Mouse (Mus musculus) lung, embryonic 16.5 days (tissue): ENCODE measurements around the gene Trappc5. TPM values are rescaled to one million over a fixed set of nuclear protein-coding genes. Genes with fewer than 3 reads are reported as not detected.

Source experiments
- ATAC-seq: fragments of 200-750 bp; cut with Nextera tagmentation; 2 replicates; pipeline ENCODE4 v1.8.0; 2017; ENCODE audit warnings: low read depth, mild to moderate bottlenecking, moderate library complexity
- H3K27ac ChIP-seq: fragments of 300-500 bp; sonication (generic); 2 replicates; pipeline ENCODE4 v1.5.1; 2014; ENCODE audit warnings: mild to moderate bottlenecking, control low read depth, low read length
- H3K27me3 ChIP-seq: fragments of 300-500 bp; sonication (generic); 2 replicates; pipeline ENCODE4 v1.6.1; 2014; ENCODE audit warnings: low read depth, low read length, mixed read lengths; ENCODE audit not compliant: control insufficient read depth, insufficient read depth
- H3K36me3 ChIP-seq: fragments of 300-500 bp; sonication (generic); 2 replicates; pipeline ENCODE4 v1.6.1; 2014; ENCODE audit warnings: low read length; ENCODE audit not compliant: control insufficient read depth, insufficient read depth
- H3K4me1 ChIP-seq: fragments of 300-500 bp; sonication (generic); replicated peaks from 2 replicates; pipeline ENCODE4 v1.6.1; 2014; ENCODE audit warnings: low read length, mixed read lengths; ENCODE audit not compliant: control insufficient read depth, insufficient read depth
- H3K4me2 ChIP-seq: fragments of 300-500 bp; sonication (generic); 2 replicates; pipeline ENCODE4 v1.6.1; 2014; ENCODE audit warnings: low read depth, low read length, control low read depth
- H3K4me3 ChIP-seq: fragments of 300-500 bp; sonication (generic); 2 replicates; pipeline ENCODE4 v1.5.1; 2014; ENCODE audit warnings: mild to moderate bottlenecking, low read length, control low read depth
- H3K9ac ChIP-seq: fragments of 300-500 bp; sonication (generic); 2 replicates; pipeline ENCODE4 v1.6.1; 2014; ENCODE audit warnings: low read length, control low read depth
- H3K9me3 ChIP-seq: fragments of 300-500 bp; sonication (generic); 2 replicates; pipeline ENCODE4 v1.6.1; 2016; ENCODE audit warnings: low read length; ENCODE audit not compliant: control insufficient read depth
- WGBS: fragments of 180-500 bp; shearing (Covaris S2); extraction: QIAGEN DNeasy Blood & Tissue Kit; methylation state at CpG from one replicate; pipeline ENCODE4 v1.1.7; 2014; 5-methylcytosine and 5-hydroxymethylcytosine counted together
- polyA plus RNA-seq: library from polyadenylated mRNA; unstranded; fragments of >200 nt; fragmentation: Nextera tagmentation; extraction: Ambion mirVana; gene quantifications from 2 replicates; pipeline ENCODE4 v1.2.1, GENCODE M21; 2015

Gene Trappc5
- polyA plus RNA-seq, result 36.4 and 38.2 TPM in 2 replicates

GRCm38 (mm10) chr8:3676131-3676992, at the start of gene Trappc5:
Gene Trappc5, plus strand, starts transcription at chr8:3676299.
- peaks cover 14% of the 10 kb centered on the region for H3K4me1 ChIP-seq
- peak within 1 kb of the TSS; percentile 98 for H3K9ac ChIP-seq
- H3K27me3 ChIP-seq, result no peaks in the 10 kb centered on the region
- ATAC-seq, result peak; percentile 90
- peak within 1 kb of the TSS; percentile 62 for H3K4me3 ChIP-seq
- H3K36me3 ChIP-seq, result peaks cover 26% of the 10 kb centered on the region
- H3K9me3 ChIP-seq, result no peaks in the 10 kb centered on the region; the same call in 1 of the 2 replicates
- peak within 1 kb of the TSS; percentile 76 for H3K4me2 ChIP-seq
- H3K27ac ChIP-seq, result peak within 1 kb of the TSS; percentile 95
- WGBS, result under 1% methylated on average over 61 of the region's 61 CpGs

- Histone ChIP-seq H3K4me1 (peaks cover 11% of the 10 kb centered on the region), H3K36me3 (no peaks in the 10 kb centered on the region), H3K4me3 (no peak overlapping the region), H3K27me3 (peaks cover 2% of the 10 kb centered on the region; the same call in 1 of the 2 replicates), H3K9ac (no peak overlapping the region), H3K9me3 (no peaks in the 10 kb centered on the region), H3K4me2 (no peak overlapping the region), H3K27ac (no peak overlapping the region)
- ATAC-seq, result no peak
- 47% methylated on average over 5 of the region's 5 CpGs for WGBS
Observed at GRCm38 (mm10) chr8:3626971-3627370, 49.1 kb upstream of the Trappc5 start.

- H3K36me3 ChIP-seq, result no peaks in the 10 kb centered on the region
- H3K4me1 ChIP-seq, result peaks cover 7% of the 10 kb centered on the region; the same call in 1 of the 2 replicates
- H3K27ac ChIP-seq, result no peak overlapping the region
- no peak overlapping the region for H3K4me3 ChIP-seq
- H3K9me3 ChIP-seq, result no peaks in the 10 kb centered on the region
- H3K27me3 ChIP-seq, result peaks cover 2% of the 10 kb centered on the region; the same call in 1 of the 2 replicates
- no peak overlapping the region for H3K4me2 ChIP-seq
- no peak for ATAC-seq
- no peak overlapping the region for H3K9ac ChIP-seq
- WGBS, result 22% methylated on average over 5 of the region's 5 CpGs
Observed at GRCm38 (mm10) chr8:3628014-3628413, 48.1 kb upstream of the Trappc5 start.

DNA sequence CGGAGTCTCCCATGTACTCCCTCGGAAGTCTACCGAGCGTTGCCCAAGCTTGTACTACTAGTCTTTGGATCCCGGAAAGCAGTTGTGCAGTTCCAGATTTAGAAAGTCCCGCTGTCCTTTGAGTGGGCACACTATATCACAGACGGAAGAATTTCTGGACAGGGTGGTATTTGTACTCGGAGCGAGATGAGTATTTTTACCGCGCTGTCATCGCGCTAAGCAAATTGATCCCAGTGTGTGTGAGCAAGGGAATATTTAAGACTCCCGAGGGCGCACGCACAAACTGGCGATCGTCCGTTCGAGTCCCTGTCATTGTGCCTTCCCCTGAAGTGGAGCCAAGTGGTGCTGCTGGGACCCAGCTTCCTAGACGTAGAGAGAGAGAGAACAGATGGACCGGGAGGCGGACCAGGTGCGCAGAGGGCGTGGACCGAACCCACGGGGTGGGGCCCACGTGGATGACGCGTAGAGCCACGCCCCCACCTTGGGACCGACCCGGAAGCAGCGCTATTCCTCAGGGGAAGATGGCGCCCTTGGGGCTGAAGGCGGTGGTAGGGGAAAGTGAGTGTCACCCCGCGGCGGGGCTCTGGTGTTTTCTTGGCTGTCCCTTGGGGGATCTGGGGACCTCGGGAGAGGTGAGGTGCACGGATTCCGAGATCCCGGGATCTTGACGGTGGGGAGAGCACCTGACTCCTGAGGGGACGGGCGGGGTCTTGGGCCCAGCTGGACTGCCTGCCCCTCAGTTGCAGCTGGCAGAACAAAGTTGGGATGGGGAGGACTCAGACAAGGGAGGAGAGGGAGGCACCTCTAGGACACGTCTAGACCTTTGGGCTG, 45.2 kb upstream of the Trappc5 start, which contains the start of gene Stxbp2:
Stxbp2 (plus strand) TSS at position 309 of the 831 bp plus-strand sequence.
- WGBS, result 4% methylated on average over 47 of the region's 47 CpGs
- Histone ChIP-seq H3K36me3 (peaks cover 6% of the 10 kb centered on the region), H3K4me3 (peak within 1 kb of the TSS; percentile 73), H3K27me3 (peaks cover 2% of the 10 kb centered on the region; the same call in 1 of the 2 replicates), H3K9ac (peak within 1 kb of the TSS; percentile 71), H3K9me3 (no peaks in the 10 kb centered on the region), H3K27ac (peak within 1 kb of the TSS; percentile 17), H3K4me1 (peaks cover 7% of the 10 kb centered on the region; the same call in 1 of the 2 replicates), H3K4me2 (peak within 1 kb of the TSS; percentile 85)
- ATAC-seq, result peak; percentile 92

DNA sequence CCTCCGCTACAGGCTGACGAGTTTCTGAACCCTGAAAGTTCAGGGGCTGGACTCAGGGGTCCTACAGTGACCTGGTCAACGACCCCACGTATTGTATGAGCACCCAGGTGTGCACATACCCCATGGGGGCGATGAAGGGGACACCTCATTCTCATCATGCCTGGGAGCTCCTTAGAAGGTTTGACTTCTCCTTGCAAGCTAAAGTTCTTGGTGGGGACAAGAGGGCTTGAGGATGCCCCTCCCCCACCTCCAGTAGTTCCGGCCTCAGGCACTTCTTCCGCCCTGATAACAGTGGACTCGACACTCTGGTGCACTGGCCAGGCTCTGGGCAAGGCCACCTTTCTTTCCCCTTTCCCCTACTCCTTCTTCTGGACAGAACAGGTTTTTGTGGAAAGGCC, 44.6 kb upstream of the Trappc5 start:
- peak; percentile 60 for ATAC-seq
- Histone ChIP-seq H3K9me3 (no peaks in the 10 kb centered on the region), H3K27me3 (peaks cover 2% of the 10 kb centered on the region; the same call in 1 of the 2 replicates), H3K27ac (peak overlapping the region; percentile 17), H3K4me3 (peak overlapping the region; percentile 73), H3K4me2 (peak overlapping the region; percentile 85), H3K9ac (peak overlapping the region; percentile 71), H3K36me3 (peaks cover 6% of the 10 kb centered on the region), H3K4me1 (peaks cover 7% of the 10 kb centered on the region; the same call in 1 of the 2 replicates)
- 8% methylated on average over 8 of the region's 8 CpGs for WGBS

- no peak overlapping the region for H3K27ac ChIP-seq
- no peaks in the 10 kb centered on the region for H3K27me3 ChIP-seq
- H3K4me1 ChIP-seq, result no peaks in the 10 kb centered on the region
- no peak overlapping the region for H3K4me2 ChIP-seq
- H3K4me3 ChIP-seq, result no peak overlapping the region
- ATAC-seq, result peak; percentile 41; the same call in 1 of the 2 replicates
- no peaks in the 10 kb centered on the region for H3K9me3 ChIP-seq
- WGBS, result 13% methylated on average over 5 of the region's 5 CpGs
- no peak overlapping the region for H3K9ac ChIP-seq
- no peaks in the 10 kb centered on the region for H3K36me3 ChIP-seq
Observed at GRCm38 (mm10) chr8:3645804-3646203, 30.3 kb upstream of the Trappc5 start.

DNA sequence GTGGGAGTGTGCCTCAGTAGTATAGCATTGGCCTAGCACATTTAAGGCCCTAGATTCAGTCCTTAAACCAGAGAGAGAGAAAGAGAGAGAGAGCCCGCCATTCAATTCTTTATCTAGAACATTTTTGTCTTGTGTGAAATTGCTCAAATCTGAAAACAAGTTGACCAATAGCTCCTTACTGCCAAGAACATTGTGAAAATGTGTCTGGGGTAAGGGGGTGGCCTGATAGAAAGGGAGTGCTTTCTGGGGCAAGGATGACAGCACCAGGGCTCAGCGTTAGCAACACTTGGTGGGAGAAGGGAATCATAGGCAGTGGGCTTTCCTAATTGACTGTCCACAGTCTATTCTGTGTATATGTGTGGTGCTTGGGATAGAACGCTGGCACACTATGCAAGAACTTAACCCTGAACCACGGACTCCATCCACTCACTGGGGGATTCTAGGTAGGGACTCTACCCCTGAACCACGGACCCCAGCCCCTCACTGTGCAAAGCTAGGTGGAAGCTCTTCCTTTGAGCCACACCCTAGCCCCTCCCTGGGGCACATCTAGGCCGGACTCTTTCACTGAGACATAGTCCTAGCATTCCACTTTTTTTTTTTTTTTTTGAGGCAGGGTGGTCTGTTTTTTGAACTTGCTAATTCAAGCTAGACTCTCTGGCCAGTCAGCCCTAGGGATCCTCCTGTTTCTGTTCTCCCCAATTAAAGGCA, 29.1 kb upstream of the Trappc5 start:
- H3K27me3 ChIP-seq, result no peaks in the 10 kb centered on the region
- no peaks in the 10 kb centered on the region for H3K4me1 ChIP-seq
- no peak overlapping the region for H3K27ac ChIP-seq
- H3K9ac ChIP-seq, result no peak overlapping the region
- WGBS, result 75% methylated on average over 6 of the region's 6 CpGs
- H3K9me3 ChIP-seq, result no peaks in the 10 kb centered on the region
- H3K4me3 ChIP-seq, result no peak overlapping the region
- ATAC-seq, result no peak
- no peak overlapping the region for H3K4me2 ChIP-seq
- H3K36me3 ChIP-seq, result no peaks in the 10 kb centered on the region

GRCm38 (mm10) chr8:3647561-3647960, 28.5 kb upstream of the Trappc5 start:
- Histone ChIP-seq H3K9ac (no peak overlapping the region), H3K4me3 (no peak overlapping the region), H3K27me3 (no peaks in the 10 kb centered on the region), H3K36me3 (no peaks in the 10 kb centered on the region), H3K27ac (no peak overlapping the region), H3K9me3 (no peaks in the 10 kb centered on the region), H3K4me2 (no peak overlapping the region), H3K4me1 (no peaks in the 10 kb centered on the region)
- whole genome bisulfite sequencing, result 64% methylated on average over 4 of the region's 4 CpGs
- ATAC-seq, result no peak
